Mouse (Mus musculus) urinary bladder, postnatal 25 days (tissue): ENCODE measurements around the gene Slc16a2.

Source experiments
- DNase-seq: peaks from one replicate; pipeline ENCODE4 v3.0.0; 2022; ENCODE audit warnings: low spot score

Slc16a2 gene

DNA sequence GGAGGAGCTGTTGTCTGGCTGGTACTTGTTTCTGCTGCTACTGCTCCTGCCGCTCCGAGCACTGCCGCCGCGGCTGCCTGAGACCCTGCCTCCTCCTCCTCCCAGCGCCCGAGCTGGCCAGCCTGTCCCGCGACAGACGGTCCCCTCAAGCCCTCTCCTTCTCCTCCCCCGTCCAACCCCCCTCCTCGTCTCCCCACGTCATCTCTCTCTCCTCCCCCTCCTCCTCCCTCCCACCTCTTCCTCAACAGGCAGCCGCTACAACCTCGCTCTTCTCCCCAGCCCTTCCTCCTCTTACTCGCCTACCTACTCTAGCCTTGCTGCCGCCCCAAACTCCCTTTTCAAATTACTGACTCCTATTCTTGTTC is at the start of gene Slc16a2:
TSS of gene Slc16a2 (minus strand) at position 152 of the 365 bp plus-strand sequence.
- DNase-seq, result peak; percentile 23

DNA sequence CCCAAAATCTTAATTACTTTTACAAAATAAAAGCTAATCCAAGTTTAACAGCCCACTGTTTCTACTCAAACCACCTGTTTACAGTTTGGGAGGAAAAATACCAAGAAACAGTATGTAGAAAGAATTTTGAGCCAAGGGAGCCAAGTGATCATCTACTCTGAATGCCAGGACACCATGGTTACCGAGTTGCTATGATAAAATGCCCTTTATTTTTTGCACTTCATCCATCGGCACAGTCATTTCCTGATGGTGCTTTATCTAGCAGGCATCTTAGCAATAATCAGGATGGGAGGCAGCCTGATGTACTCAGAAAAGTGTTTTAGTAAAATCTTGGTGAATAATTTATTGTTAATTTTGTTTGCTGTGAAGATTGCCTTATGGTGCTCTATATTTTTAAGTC is 41.7 kb upstream of the Slc16a2 start:
- DNase-seq, result no peak

DNA sequence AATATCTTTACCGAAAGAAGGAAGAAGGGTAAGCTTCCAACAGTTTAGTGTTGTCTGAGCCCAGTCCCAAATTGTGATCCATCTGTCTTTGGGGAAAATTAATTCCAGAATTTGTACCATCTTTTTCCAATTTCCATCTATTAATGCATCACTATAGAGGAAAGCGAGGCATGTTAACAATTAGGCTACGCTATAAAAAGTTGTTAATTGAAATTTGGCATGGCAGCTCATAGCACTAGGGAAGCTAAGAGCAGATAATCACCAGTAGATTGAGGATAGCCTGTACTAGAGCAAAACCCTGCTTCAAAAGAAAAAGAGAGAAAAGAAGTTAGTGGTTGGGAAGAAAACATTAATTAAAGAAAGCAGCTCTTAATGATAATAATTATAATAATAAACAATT is 41.1 kb upstream of the Slc16a2 start:
- DNase-seq, result no peak

DNA sequence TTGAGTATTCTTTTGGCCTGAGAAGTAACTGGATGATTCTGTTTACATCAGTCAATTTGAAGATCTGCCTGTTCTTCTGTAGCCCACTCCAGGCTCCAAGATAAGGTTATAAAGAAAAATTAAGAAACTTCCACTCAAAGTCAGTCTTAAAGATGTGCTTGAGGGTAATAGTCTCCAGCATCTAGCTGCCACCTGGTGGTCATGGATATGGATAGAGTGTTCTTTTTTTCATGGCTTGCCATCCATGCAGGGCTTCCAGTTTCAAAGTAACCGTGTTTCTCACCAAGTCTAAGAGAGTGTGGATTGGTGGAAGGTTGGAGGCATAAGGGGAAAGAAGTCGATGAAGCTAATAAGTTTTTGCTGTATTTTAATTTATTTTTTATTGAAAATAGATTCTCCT is 23.5 kb upstream of the Slc16a2 start:
- DNase-seq, result no peak

DNA sequence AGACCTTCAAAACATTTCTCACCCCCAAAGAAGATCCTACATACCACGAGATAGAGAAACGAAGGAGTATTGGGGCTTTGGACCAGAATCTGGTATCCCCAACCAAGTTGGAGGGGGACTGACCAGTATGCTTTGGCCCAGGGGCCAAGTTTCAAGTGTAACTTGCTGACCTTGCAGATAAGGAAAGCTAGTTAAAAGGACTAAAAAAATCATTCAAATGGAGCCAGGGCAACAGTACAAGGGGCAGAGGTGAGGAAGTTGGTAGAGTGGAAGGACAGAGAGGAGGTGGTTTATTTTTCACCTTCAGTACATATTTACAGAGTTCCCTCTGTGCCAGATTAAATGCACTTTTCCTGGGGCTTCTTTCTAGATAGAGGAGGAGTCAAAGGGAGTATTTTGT is 7.1 kb upstream of the Slc16a2 start:
- DNase-seq, result no peak

DNA sequence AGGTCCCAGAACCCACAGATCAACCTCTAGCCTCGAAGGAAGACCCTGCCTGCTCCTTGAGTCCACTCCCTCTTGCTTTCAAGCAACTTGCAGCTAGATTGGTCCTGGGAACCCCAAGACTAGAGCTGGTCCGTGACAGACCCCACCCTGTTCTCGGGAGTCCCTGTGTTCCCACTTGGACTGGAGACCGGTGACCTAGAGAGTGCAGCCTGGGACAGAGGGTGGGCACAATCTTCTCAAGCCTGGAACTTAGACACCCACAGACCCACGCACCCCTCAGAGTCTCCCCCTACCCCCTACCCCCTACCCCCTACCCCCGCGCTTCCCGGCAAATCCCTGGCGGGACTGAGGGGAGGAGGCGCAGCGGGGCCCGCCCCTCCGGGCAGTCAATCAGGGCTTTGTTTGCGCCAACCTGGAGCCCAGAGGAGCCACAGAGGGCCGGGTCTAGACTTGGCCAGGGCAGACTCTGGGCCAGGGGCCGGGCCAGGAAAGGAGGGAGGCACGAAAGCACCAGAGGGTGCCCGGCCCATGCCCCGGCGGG is 558 bp upstream of the Slc16a2 start:
- DNase-seq, result no peak

DNA sequence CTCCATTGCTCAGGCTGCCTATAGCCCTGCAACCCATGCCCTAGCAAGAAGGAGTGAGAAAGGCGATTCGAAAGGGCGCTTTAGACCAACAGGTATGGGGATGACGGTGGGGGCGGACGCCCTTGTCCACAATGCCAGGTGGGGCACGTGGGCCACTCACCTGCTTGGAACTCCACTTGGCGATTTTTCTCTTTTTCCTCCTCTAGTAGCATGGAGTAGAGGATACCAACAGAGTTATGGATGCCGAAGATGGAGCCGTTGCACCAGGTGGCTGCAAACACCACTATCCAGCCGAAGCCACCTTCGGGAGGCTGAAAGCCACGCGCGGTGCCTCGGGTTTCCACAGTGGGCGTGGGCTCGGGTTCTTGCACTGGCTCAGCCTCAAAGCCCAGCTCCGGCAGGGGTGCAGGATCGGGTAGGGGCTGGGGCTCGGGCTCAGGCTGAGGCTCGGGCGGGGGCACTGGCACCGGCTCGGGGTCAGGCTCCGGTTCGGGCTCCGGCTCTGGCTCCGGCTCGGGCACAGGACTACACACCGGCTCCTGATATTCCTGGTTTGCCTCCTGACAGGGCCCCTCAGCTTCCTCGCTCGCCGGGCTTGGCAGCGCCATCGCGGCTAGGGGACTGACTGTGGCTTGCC is 470 bp downstream of the Slc16a2 start:
- peak; percentile 12 for DNase-seq

DNA sequence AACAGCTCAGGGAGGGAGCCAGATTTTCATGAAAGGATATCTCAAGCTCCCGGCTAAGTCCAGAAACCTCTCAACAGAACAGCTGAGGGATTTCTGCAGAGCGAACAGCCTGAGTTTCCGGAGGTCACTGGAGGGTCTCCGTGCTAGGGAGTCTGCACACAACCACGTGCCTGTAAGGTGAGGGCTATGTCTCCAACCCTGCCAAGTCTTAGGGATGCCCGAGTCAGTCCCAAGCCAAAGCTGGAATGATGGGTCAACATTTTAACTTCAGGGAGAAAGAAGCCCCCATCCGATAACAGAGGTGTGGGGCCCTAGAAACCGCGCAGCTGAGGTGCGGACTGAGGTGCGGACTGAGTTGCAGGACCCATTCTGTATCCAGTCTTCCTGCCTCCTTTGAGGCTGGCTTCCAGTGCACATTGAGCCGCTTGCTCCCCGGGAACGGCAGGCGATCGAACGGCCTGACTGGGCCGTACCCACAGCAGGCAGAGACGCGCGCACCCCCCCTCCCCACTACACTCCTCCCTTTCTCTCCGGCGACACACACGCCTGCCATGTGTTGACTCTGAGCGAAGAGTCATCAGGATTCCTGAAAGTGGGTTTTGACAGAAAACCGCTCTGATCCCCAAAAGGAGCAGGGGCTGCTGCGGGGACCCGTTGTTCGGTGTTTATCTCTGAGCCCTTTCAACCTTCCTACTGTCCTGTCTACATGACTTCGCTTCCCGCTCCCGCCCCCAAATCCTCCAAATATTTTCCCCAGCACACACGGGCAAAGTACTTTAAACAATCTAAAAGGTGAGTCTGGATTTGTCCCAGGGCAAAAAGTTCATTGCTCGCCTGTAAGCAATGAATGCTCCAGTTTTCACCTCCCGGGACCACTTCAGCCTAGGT is 1.2 kb downstream of the Slc16a2 start:
- DNase-seq, result no peak

DNA sequence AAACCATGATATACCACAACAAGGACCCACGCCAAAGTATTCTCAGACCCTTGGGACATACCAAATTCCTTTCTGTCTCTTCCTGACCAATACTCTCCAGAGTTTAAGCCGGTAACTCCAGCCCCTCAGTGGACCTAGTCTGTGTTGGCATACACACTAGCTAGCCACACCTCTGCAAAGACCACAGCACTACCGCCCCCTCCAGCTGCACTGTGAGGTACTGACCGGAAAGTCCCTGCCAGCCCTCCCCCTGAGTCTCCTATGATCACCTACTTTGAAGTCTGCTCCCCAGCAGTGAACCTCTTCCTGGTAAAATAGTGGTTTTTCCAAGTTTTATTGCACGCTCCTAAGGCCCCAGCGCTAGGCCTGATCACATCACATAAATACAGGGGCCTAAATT is 2.5 kb downstream of the Slc16a2 start:
- DNase-seq, result no peak

DNA sequence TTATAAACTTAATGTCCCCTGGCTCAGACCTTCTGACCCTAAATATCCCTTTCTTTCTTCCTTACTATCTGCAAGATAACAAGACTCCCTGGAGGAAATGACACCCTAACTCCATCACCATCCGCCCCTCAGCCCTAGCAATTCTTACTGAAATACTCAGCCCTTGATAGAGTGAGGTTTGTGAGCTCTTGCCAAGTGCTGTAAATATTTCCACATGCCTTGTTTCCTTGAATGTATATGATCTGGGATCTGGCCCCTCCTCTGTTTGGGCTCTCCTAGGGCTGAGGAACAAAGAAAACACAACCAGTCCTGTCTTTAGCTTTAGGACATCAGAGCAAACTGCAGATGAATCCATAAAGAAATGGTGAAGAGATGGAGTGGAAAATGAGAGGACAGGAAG is 9.1 kb downstream of the Slc16a2 start:
- no peak for DNase-seq

DNA sequence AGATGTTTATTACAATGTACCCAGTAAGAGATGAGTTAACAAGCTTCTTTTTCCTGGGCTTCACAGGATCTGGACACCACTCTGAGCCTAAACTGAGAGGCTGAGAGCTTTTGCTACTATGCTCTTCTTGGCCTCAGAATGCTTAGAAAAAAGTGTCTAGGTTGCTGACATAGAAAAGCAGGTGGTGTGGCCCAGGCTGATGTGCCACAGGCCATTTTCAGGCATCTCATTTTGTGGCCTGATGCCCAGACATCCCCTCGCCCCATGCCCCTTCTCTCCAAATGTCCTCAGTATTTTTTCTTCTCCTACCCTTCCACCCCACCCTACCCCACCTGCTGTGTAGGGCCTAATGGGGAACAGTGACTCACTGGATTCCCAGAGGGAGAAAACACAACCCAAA is 11.3 kb downstream of the Slc16a2 start:
- DNase-seq, result no peak

DNA sequence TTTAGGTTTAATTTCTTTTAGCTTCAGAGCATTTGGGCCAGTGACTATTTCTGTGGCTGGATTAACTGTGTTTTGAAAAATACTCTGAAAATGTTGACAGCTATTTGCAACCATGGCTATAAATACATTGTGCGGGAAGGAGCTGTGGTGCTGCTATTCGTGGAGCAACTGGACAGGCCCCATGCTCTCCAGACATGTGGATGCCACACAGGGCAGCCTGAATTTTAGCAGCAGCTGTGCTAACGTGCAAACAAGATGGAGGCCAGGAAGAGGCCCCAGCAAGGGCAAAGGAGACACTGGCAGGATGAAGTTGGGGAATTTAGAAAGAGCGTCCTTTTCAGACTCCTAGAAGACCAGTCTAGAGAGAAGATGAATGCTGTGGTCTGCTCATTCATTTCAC is 15.4 kb downstream of the Slc16a2 start:
- no peak for DNase-seq

DNA sequence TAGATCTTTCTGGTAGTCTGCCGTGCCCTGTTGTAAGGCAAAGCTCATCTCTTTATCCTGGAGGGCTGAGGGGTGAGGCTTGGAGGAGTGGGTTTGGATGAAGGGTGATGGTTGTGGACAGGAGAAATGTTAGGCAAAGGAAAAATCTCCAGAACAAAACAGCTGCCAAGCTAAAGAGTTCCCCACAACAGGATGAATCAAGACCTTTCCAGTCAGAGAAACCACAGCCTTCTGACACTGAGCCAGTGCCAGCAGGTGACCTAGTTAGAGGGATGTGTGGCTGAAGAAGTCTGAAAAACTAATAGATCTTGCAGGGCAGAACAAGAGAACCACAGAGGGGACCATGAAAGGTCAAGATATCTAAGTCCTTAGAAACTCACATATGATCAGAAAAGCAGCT is 24.8 kb downstream of the Slc16a2 start:
- DNase-seq, result no peak

DNA sequence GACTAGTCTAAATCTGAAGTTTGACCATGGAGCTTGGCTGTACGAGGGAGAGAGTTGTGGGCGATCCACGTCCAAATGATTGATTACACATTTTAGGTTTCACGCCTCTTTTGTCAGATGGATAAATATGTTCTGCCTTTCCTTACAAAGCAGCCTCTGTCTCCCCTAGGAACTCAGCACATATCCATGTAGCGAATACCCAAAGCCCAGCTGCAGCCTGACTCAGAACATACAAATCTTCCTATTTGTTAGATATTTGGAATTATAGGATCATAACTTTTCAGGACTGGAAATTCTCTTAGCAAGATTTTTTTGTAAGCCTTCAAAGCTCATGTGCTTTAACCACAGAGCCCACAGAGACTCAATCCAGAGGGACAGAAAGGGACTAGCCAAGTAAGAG is 26.3 kb downstream of the Slc16a2 start:
- no peak for DNase-seq

DNA sequence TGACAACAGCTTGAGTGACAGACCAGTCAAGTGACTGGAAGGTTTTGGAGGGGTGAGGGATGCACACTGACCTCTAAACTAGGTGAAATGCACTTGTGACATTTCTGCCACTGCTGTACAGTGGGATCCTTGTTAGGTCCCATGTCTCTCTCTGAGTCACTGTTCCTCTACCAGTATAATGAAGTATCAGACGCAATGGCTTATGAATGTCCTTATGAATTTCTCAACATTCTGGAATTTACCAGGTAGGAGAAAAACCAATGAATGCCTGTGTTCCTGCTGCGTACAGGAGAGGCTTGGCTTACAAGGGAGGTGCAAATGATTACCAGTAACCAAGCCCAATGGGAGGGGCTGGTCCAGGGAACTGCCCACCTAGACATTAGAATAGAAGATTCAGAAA is 30.5 kb downstream of the Slc16a2 start:
- no peak for DNase-seq

DNA sequence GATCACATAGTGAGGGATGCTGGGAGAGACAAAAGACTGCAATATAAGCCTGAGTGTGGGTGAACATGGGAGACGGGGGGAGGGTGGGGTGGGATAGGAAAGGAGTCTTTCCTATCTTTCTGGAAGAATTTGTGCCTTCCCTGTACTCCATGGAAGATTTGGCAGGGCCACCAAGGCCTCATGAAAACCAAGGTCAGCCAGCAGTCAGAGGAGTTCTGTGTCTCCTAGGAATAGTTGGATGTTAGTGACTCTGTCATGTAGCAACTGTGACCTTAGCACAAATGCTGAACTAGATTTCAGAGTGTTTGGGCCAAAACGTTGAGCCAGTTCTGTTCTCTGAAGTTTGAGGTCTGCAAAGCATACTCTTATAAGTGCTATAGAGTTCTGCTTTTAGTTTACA is 36.1 kb downstream of the Slc16a2 start:
- no peak for DNase-seq

DNA sequence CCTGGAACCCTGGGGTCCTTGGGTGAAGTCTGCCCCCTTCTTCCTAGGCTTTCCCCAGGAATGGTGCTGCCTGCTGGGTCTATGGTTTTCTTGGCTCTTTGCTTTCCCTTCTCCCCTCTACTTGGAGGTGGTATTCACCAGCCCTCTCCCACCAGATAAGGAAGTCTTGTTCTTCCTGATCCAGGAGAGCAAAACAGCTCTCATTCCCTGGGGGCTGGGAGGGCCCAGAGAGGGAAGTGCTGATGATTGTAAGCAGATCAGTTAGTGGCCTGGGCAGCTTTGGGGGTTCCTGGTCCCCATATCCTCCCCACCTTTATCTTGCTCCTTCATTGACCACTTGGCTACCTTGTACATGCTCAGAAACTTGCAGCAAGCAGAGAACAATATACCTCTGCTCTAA is 45.4 kb downstream of the Slc16a2 start:
- no peak for DNase-seq

DNA sequence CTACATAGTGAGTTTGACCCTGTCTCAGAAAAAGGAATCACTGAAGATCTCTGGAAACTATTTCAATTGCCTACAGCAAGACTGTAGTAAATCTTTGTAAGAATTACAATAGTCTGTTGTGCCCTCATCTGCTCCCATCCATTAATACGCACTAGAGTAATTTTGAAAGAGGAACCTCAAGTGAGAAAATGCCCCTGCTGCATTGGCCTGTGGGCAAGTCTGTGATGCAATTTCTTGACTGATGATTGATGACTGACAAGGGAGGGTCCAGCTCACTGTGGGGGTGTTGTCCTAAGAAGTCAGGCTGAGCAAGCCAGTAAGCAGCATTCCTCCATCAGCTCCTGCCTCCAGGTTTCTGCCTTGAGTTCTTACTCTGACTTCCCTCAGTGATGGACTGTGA is 75.6 kb downstream of the Slc16a2 start:
- DNase-seq, result no peak

DNA sequence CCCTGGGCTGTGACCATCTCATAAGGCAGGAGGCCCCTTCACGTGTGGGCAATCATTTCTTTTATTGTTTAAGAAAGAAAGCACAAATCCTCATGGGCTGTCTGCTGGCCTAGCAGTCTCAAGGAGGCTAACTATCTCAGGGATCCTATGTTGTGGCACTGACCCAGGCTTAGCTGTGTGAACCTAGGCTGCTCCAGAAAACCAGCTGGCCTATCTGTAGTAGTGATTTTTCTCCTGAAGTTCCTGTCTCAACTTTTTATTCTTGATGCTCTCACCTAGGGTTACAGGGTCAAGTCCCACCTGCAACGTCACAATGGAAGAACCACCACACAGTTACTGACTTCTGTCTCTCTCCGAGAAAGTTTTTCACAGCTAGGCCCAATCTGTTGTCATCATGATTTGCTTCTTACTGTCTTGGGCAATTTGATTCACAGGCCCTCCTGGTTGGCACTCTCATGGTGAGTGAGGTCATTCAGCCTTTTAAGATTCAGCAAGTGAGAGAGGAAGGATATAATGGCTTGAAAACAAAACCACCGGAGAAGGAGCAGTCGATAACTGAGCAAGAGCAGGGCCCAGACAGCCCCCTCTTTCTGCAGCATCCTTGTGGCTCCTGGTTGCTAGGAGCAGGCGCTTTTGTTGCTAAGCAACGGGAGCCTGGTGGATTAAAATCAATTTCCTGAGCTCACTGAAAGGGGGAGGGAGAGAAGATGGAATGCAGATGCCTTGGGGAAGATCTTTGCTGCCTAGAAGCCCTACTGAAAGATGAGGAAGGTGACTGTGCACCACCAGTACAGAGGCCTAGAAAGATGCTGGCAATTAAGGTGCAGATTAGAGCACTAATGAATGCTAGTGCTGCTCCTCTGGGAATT is 77.4 kb downstream of the Slc16a2 start:
- DNase-seq, result no peak

DNA sequence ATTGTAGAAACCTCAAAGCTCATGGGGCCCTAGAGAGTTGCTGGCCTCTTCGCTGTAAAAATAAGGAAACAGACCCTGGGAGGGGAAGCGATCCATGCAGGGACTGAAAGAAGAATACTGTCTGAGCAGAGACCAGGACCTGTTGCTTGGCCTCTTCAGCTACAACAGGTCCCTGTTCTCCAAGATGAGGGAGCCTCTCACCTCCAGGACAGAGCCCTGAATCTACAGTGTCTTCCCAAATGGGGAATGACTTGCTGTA is 79.8 kb downstream of the Slc16a2 start:
- no peak for DNase-seq

DNA sequence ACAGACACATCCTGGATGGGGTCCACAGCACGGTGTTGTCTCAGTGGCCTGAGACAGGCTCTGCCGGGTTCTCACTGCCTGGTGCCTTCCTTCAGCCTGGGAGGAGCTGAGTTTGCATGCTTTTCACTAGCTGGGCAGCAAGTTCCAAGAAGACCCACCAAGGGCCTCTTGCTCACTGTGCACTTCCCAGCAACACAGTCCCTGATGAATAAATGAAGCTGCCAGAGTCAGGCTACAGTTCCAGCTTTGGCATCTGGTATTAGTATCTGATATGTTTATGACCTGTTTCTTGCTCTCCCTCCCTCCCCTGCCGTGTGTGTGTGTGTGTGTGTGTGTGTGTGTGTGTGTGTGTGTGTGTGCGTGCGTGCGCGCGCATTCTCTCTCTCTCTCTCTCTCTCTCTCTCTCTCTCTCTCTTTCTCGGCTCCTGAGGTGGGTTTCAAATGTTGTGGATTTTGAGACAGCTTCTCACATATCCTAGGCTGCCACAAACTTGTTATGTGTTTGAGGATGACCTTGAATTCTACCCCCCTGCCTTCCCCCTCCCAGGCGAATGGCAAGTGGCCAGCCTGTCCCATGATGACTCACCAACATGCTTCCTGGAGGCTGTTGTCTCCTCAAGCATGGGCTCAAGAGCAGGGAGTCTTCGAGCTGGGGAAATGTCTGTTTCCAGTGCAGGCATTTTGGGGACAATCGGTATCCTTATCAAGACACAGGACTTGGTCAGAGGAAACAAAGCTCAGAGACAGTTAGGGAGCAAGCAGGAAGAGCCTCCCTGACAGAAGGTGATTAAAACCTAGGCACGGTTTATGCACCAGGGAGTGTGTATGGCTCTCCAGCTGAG is 80.3 kb downstream of the Slc16a2 start:
- no peak for DNase-seq

DNA sequence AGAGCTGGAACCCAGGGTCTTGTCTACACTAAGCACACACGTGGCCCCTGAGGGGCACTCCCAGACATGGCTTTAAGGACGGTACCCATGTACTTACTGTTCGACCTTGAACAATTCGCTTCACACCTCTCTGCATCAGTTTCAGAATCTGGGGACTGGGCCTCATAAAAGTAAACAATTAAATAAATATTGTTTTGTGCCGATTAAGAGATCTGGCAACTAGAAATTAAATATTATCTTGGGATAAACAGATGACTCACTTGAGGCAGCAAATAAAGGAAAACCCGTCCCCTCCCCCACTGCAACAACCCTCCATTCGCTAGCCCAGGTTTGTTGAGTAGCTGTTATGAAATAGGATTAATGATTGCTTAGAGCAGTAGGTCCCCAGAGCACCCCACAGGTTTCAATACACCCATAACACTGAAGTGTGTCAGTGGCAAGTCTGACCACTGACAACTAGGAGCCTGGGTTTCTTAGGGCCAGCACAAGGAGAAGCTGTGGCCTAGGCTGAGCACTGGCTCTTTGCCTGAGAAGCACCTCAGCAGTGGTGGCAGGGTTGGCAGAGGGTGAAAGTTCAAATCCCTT is 87.7 kb downstream of the Slc16a2 start:
- no peak for DNase-seq
